ENCODE assay signal across 10 mouse cellular contexts in the genomic region with DNA sequence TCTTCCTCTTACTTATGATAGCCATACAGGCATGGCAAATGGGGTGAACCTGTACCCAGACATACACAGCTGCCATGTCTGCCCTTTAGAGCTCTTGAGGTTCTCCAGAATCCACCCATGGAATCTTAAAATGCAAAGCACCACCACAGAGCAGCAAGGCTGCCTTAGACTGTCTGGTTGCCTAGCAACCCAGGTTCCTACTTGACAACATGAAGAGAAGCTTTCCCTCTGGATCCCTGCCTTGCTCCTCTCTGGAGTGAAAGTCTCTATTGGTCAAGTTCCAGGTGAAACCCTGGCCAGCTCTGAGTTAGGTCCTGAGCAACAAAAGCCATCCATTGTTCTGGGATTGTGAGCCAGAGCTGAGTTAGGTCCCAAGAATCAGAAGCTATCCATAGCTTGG. TPM values are rescaled to one million over a fixed set of nuclear protein-coding genes. Genes with fewer than 3 reads are reported as not detected.
DNase-seq lines count a peak whose midpoint lies in the region; ATAC-seq lines count a peak whose summit lies in the region.
"Had no signal": no experiment of that assay in that cellular context is flagged by ENCODE, and none has a peak within 500 bp of the region (broad histone marks: within the 10 kb centered on the region; RNA-seq: fewer than 3 reads in every experiment).

No protein-coding gene starts in this region.

- no peak overlapping the region for H3K9ac ChIP-seq in forebrain, embryonic 13.5 days
- H3K9ac ChIP-seq: lung, embryonic 15.5 days; neural tube, embryonic 13.5 days had no signal

- no peaks in the 10 kb centered on the region for H3K36me3 ChIP-seq in forebrain, embryonic 13.5 days (ENCODE audit: poor library complexity, severe bottlenecking)
- no peaks in the 10 kb centered on the region for H3K36me3 ChIP-seq in forebrain, embryonic 10.5 days (replicated peaks)
- H3K36me3 ChIP-seq: lung, embryonic 15.5 days; neural tube, embryonic 13.5 days had no signal

- H3K4me2 ChIP-seq in forebrain, embryonic 13.5 days = no peak overlapping the region
- H3K4me2 ChIP-seq: lung, embryonic 15.5 days; neural tube, embryonic 13.5 days had no signal

- no peaks in the 10 kb centered on the region for H3K9me3 ChIP-seq in forebrain, embryonic 13.5 days (replicated peaks)
- H3K9me3 ChIP-seq in forebrain, embryonic 10.5 days = no peaks in the 10 kb centered on the region
- H3K9me3 ChIP-seq: lung, embryonic 15.5 days; neural tube, embryonic 13.5 days had no signal

- H3K27ac ChIP-seq in forebrain, embryonic 13.5 days = no peak overlapping the region
- no peak overlapping the region for H3K27ac ChIP-seq in forebrain, embryonic 10.5 days
- H3K27ac ChIP-seq: lung, embryonic 15.5 days; neural tube, embryonic 13.5 days had no signal

- peak; percentile 51; the same call in 1 of the 2 replicates for ATAC-seq in forebrain, embryonic 13.5 days

- DNase-seq in forebrain, embryonic 10.5 days (ENCODE audit: extremely low spot score, low spot score) = no peak
- peak; percentile 26 for DNase-seq in Muller cell, postnatal 12 days (ENCODE audit: inconsistent ontology term)
- DNase-seq in frontal cortex, postnatal 36 days (ENCODE audit: low spot score in 2 of 2) = peak; percentile 46 to 83
- peak; percentile 72 to 89 for DNase-seq in left cerebral cortex, postnatal 25 days (ENCODE audit: low spot score in 2 of 2)
- no peak for DNase-seq in thymus, postnatal 36 days
- DNase-seq in spleen, adult 18-20 months = no peak
- DNase-seq in lung, adult 18-20 months = no peak

- H3K4me3 ChIP-seq in forebrain, embryonic 13.5 days = no peak overlapping the region
- H3K4me3 ChIP-seq in forebrain, embryonic 10.5 days = no peak overlapping the region
- H3K4me3 ChIP-seq: lung, embryonic 15.5 days; neural tube, embryonic 13.5 days had no signal

- intact Hi-C loops in left cerebral cortex, postnatal 25 days (cut with DNase I) = no loop called here

- H3K4me1 ChIP-seq in forebrain, embryonic 13.5 days = peaks cover 21% of the 10 kb centered on the region
- peaks cover 14% of the 10 kb centered on the region for H3K4me1 ChIP-seq in forebrain, embryonic 10.5 days

- H3K27me3 ChIP-seq in forebrain, embryonic 13.5 days = no peaks in the 10 kb centered on the region
- no peaks in the 10 kb centered on the region for H3K27me3 ChIP-seq in forebrain, embryonic 10.5 days (ENCODE audit: poor library complexity, severe bottlenecking)
- H3K27me3 ChIP-seq: lung, embryonic 15.5 days; neural tube, embryonic 13.5 days had no signal

RNA-seq across cellular contexts. Expression of a gene that starts 43.0 kb away (rescaled TPM):
- 167 and 177 TPM in 2 replicates for polyA plus RNA-seq in forebrain, embryonic 13.5 days (2015; fragmentation: Nextera tagmentation; extraction: Ambion mirVana)
- polyA plus RNA-seq in forebrain, embryonic 10.5 days (2016; fragmentation: Nextera tagmentation; extraction: Ambion mirVana) = 168 and 208 TPM in 2 replicates
- 100 to 1,000 TPM; 301 to 364 TPM for total RNA-seq in left cerebral cortex, postnatal 25 days (2021)

Comparison
In these comparisons a context has a peak if more than half of its experiments do, and no peak if none do; other contexts are left out.
1. DNase-seq: peak in Muller cell, postnatal 12 days (single experiment), frontal cortex, postnatal 36 days (2 of 2) and left cerebral cortex, postnatal 25 days (2 of 2); none in forebrain, embryonic 10.5 days (single experiment), thymus, postnatal 36 days (0 of 2), spleen, adult 18-20 months (0 of 2) and lung, adult 18-20 months (0 of 2).